Mouse (Mus musculus) ES-E14 (cell line): Measurements from ENCODE around the gene Unc93b1. TPM values are rescaled to one million over a fixed set of nuclear protein-coding genes. Genes with fewer than 3 reads are reported as not detected.

ENCODE experiments used
- DNase-seq: peaks from one replicate; pipeline ENCODE4 v3.0.0-alpha.2; 2013; ENCODE audit warnings: low read depth, low spot score
- H3K27ac ChIP-seq: 2 replicates; pipeline ENCODE4 v1.5.1; 2012; ENCODE audit warnings: low read depth, mild to moderate bottlenecking, low read length, moderate library complexity, mixed read lengths; ENCODE audit not compliant: poor library complexity, insufficient read depth, severe bottlenecking
- H3K36me3 ChIP-seq: 2 replicates; pipeline ENCODE4 v1.6.1; 2012; ENCODE audit warnings: mild to moderate bottlenecking, low read length, moderate library complexity, mixed read lengths; ENCODE audit not compliant: control insufficient read depth, poor library complexity, insufficient read depth, severe bottlenecking
- H3K4me1 ChIP-seq, 2 experiments: fragments of 150-350 bp in 1 of 2; sonication (generic) in 1 of 2; 2 replicates each; pipeline ENCODE4 v1.6.1; 2012; ENCODE audit warnings: low read length in 2 of 2, mild to moderate bottlenecking in 1 of 2, mixed read lengths in 1 of 2; ENCODE audit not compliant: control insufficient read depth in 2 of 2, insufficient read depth in 2 of 2, poor library complexity in 1 of 2
- H3K4me3 ChIP-seq, 2 experiments: fragments of 150-350 bp in 1 of 2; sonication (generic) in 1 of 2; 2 replicates each; pipeline ENCODE4 v1.5.1; 2012; ENCODE audit warnings: low read length in 2 of 2, low read depth in 1 of 2, mild to moderate bottlenecking in 1 of 2, mixed read lengths in 1 of 2; ENCODE audit not compliant: insufficient read depth in 1 of 2, poor library complexity in 1 of 2, severe bottlenecking in 1 of 2
- H3K9ac ChIP-seq: 2 replicates; pipeline ENCODE4 v1.6.1; 2012; ENCODE audit warnings: low read depth, mild to moderate bottlenecking, low read length, mixed read lengths; ENCODE audit not compliant: poor library complexity, insufficient read depth, severe bottlenecking
- H3K9me3 ChIP-seq: fragments of 150-350 bp; sonication (generic); 2 replicates; pipeline ENCODE4 v1.6.1; 2012; ENCODE audit warnings: low read depth, mild to moderate bottlenecking, low read length; ENCODE audit not compliant: control insufficient read depth, insufficient read depth
- CHD2 ChIP-seq: IDR thresholded peaks from 2 replicates; pipeline ENCODE4 v1.6.1; 2014; ENCODE audit warnings: mild to moderate bottlenecking, low read depth, low read length, inconsistent platforms
- HCFC1 ChIP-seq: IDR thresholded peaks from 2 replicates; pipeline ENCODE4 v1.6.1; 2012; ENCODE audit warnings: low read length, inconsistent platforms, borderline replicate concordance; ENCODE audit not compliant: insufficient read depth
- MAFK ChIP-seq: IDR thresholded peaks from 2 replicates; pipeline ENCODE4 v1.6.1; 2014; ENCODE audit warnings: mild to moderate bottlenecking, low read depth, low read length, inconsistent platforms; ENCODE audit not compliant: insufficient read depth
- ZC3H11A ChIP-seq: IDR thresholded peaks from 2 replicates; pipeline ENCODE4 v1.6.1; 2012; ENCODE audit warnings: low read depth, mild to moderate bottlenecking, inconsistent platforms, low read length, borderline replicate concordance
- ZNF384 ChIP-seq: IDR thresholded peaks from 2 replicates; pipeline ENCODE4 v1.6.1; 2012; ENCODE audit warnings: low read depth, low read length, inconsistent platforms
- in situ Hi-C, 2 experiments: fragments of 600-800 bp; cut with MboI; formaldehyde crosslinking; loops; one replicate each; pipeline ENCODE4 v1.15.1; 2025; ENCODE audit warnings: low sequenced_read_pairs in 2 of 2, inconsistent platforms in 1 of 2; ENCODE audit not compliant: unreplicated experiment in 2 of 2
- total RNA-seq: library from RNA; depleted of rRNA; stranded (reverse); fragments of 300-350 nt; gene quantifications from 2 replicates; pipeline ENCODE4 v1.2.3, GENCODE M21; 2012

Gene Unc93b1
- total RNA-seq, 1 experiment: 3.9 TPM

DNA sequence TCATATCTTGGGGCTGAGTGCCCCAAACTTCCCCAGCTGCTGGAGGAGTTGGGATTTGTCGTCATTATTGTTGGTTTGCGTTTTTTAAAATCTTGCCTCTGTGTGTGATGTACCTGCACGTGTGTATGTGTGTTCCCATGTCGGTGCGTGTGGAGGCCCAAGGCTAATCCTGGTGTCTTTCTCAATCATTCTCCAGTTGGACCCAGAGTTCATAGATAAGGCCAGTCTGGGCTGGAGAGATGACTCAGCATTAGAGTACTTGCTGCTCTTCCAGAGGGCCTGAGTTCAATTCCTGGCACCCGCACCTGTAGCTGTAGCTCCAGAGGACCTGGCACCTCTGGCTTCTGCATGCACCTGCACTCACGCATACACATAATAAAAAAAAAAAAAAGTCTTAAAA, 10.1 kb upstream of the Unc93b1 start:
- no peak overlapping the region for H3K4me3 ChIP-seq
- H3K9me3 ChIP-seq: no peaks in the 10 kb centered on the region
- peaks cover 0 to 15% of the 10 kb centered on the region in 2 experiments; a peak in 2 of 4 replicates for H3K4me1 ChIP-seq
- no peaks in the 10 kb centered on the region for H3K36me3 ChIP-seq
- no peak overlapping the region for H3K9ac ChIP-seq
- TF ChIP-seq MAFK (no peak), ZC3H11A (no peak), CHD2 (no peak), HCFC1 (no peak), ZNF384 (no peak)
- DNase-seq: no peak
- no peak overlapping the region for H3K27ac ChIP-seq
- in situ Hi-C loops: no loop called here

GRCm38 (mm10) chr19:3925859-3926258, 9.1 kb upstream of the Unc93b1 start:
- Histone ChIP-seq H3K4me1 (peaks cover 1 to 20% of the 10 kb centered on the region in 2 experiments; a peak in 3 of 4 replicates), H3K27ac (no peak overlapping the region), H3K9ac (no peak overlapping the region), H3K36me3 (no peaks in the 10 kb centered on the region), H3K9me3 (no peaks in the 10 kb centered on the region), H3K4me3 (no peak overlapping the region)
- no peak for DNase-seq
- in situ Hi-C loops: no loop called here
- TF ChIP-seq CHD2 (no peak), HCFC1 (no peak), MAFK (no peak), ZNF384 (no peak), ZC3H11A (no peak)

GRCm38 (mm10) chr19:3926279-3926678, 8.7 kb upstream of the Unc93b1 start:
- H3K4me1 ChIP-seq: peaks cover 2 to 21% of the 10 kb centered on the region in 2 experiments; a peak in 3 of 4 replicates
- H3K9ac ChIP-seq: no peak overlapping the region
- H3K9me3 ChIP-seq: no peaks in the 10 kb centered on the region
- TF ChIP-seq HCFC1 (no peak), CHD2 (no peak), ZNF384 (no peak), ZC3H11A (no peak), MAFK (no peak)
- H3K36me3 ChIP-seq: no peaks in the 10 kb centered on the region
- no peak for DNase-seq
- in situ Hi-C loops: no loop called here
- no peak overlapping the region for H3K4me3 ChIP-seq
- H3K27ac ChIP-seq: no peak overlapping the region

GRCm38 (mm10) chr19:3926685-3927084, 8.3 kb upstream of the Unc93b1 start:
- no peak overlapping the region for H3K9ac ChIP-seq
- DNase-seq: no peak
- TF ChIP-seq ZC3H11A: no peak
- no peak for TF ChIP-seq ZNF384
- no peak for TF ChIP-seq HCFC1
- no peak for TF ChIP-seq MAFK
- TF ChIP-seq CHD2: no peak

GRCm38 (mm10) chr19:3927989-3928388, 7.0 kb upstream of the Unc93b1 start:
- H3K36me3 ChIP-seq: no peaks in the 10 kb centered on the region
- DNase-seq: no peak
- peaks cover 2 to 13% of the 10 kb centered on the region in 2 experiments; a peak in 3 of 4 replicates for H3K4me1 ChIP-seq
- no peak overlapping the region for H3K4me3 ChIP-seq
- H3K9ac ChIP-seq: no peak overlapping the region
- no peak overlapping the region for H3K27ac ChIP-seq
- in situ Hi-C loops: no loop called here
- H3K9me3 ChIP-seq: no peaks in the 10 kb centered on the region
- no peak for TF ChIP-seq CHD2
- TF ChIP-seq MAFK: no peak
- no peak for TF ChIP-seq HCFC1
- TF ChIP-seq ZC3H11A: no peak
- no peak for TF ChIP-seq ZNF384

More at GRCm38 (mm10) chr19:3926685-3927084, 8.3 kb upstream of the Unc93b1 start:
- no peaks in the 10 kb centered on the region for H3K36me3 ChIP-seq
- no peak overlapping the region for H3K4me3 ChIP-seq
- in situ Hi-C loops: no loop called here
- no peak overlapping the region for H3K27ac ChIP-seq
- peaks cover 2 to 21% of the 10 kb centered on the region in 2 experiments; a peak in 3 of 4 replicates for H3K4me1 ChIP-seq
- no peaks in the 10 kb centered on the region for H3K9me3 ChIP-seq
